Mouse (Mus musculus): Measurements from ENCODE around the gene Zfand3. TPM values are rescaled to one million over a fixed set of nuclear protein-coding genes. Genes with fewer than 3 reads are reported as not detected.

The Zfand3 gene
- polyA plus RNA-seq (2012): 90.2 and 96.5 TPM in 2 replicates

DNA sequence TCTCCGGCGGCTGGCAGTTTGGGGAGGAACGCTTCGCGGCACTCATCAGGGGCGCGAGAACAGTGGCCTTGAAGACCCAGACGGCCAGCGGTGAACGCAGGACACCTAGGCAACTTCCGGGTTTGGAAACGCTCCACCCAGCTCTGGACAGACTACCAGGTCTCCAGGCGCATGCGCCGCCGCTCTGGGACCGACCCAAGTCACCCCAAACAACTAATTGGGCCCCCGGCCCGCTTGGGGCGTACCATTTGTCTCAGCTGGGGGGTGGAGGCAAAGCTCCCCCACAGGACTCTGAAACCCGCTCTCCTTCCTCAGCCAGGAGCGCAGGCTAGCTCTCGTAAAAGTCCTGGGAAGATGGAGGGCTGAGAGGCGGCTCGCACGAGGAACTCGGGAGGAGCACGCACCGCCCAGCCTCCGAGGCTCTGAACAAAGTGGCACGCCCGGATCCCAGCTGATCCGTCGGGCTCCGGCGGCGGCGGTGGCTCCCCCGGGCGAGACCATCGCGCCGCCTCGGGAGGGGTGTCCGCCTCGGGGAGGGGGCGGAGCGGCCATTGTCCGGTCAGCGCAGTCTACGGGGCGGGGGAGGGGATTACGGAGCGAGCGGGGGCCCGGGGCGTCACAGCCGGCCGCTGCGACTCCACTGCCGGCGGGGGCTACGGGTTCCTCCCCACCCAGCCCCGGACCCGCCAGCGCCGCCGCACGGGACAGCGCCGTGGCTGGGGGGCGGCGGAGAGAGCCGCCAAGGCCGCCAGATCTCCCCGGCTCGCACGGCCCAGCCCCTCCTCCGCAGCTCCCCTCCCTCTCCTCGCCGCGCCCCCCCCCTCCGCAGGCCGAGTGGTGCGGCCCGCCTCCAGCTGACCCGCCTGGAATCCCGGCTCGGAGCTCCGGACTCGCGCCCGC, at the start of gene Zfand3:
Gene Zfand3 (plus strand): TSS at position 531 of the 900 bp plus-strand sequence.

DNA sequence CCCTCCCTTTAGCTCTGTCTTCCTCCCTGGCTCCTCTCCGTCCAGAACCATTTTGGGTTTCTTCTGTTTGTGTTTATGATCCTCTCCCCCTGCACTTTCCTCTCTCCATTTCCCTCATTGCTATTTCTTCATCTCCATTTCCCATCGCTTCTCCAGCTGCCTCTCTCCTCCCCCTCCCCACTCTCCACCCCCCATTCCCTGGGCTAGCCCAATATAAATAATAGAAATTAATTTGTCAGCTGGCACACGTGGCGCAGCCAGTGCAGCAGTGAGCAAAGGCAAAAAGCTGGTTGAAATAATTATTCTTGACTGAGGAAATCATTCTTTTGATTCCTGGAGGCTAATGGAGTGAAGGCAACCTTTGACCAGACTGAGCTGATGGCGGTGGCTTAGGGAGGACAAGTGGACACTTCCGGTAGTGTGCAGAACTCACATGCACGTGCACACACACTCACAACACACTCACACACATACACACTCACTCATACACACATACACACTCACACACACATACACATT, 34.4 kb upstream of the Zfand3 start, which contains the start of gene Mdga1:
Gene Mdga1 (minus strand): TSS at position 51 of the 519 bp plus-strand sequence.

Other genes with a start within 250 kb of the Zfand3 start
- 73.1 and 138 TPM in 2 replicates for gene Mdga1, start 34.6 kb upstream of the Zfand3 start, polyA plus RNA-seq (2012)

All from megakaryocyte-erythroid progenitor cell, adult 5 weeks (primary cell).